Mouse (Mus musculus): ENCODE measurements around the gene Pccb. TPM values are rescaled to one million over a fixed set of nuclear protein-coding genes. Genes with fewer than 3 reads are reported as not detected.
A peak's percentile ranks its signal among the peaks of the same experiment; 100 is the strongest.

Gene Pccb
- polyA plus RNA-seq, 1 experiment from 2014 or later: 21.0 TPM

DNA sequence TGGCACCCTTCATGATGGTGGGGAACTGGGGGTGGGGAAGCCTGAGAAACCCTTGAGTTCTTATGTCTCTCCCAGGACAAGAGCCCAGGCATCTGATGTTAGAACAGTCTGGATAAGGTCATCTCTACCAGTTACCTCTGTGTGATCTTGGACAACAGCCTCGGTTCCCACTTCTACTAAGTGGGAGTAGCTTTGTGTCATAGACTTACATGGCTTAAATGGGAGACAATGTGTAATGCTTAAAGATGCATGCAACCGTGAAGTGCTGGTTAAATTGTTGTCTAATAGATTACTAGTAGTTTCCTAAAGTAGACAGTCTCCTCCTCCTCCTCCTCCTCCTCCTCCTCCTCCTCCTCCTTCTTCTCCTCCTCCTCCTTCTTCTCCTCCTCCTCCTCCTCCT, 2.2 kb upstream of the Pccb start:
- no peak for ATAC-seq (ENCODE audit: low FRiP score, low TSS enrichment)
- no peak overlapping the region for H3K27ac ChIP-seq (ENCODE audit: low read depth, low read length)
- no peaks in the 10 kb centered on the region for H3K36me3 ChIP-seq (ENCODE audit: control insufficient read depth, insufficient read depth, low read length)
- no peak overlapping the region for H3K9ac ChIP-seq (ENCODE audit: low read depth, low read length)
- H3K4me3 ChIP-seq (ENCODE audit: low read length): no peak overlapping the region
- no peak overlapping the region for H3K4me2 ChIP-seq (replicated peaks; ENCODE audit: low read depth, low read length)
- peaks cover 18% of the 10 kb centered on the region; the same call in 1 of the 2 replicates for H3K4me1 ChIP-seq (ENCODE audit: control insufficient read depth, insufficient read depth, low read length)
- H3K9me3 ChIP-seq (ENCODE audit: control insufficient read depth, low read length): no peaks in the 10 kb centered on the region
- WGBS: 44% methylated on average over 2 of the region's 2 CpGs
- H3K27me3 ChIP-seq (ENCODE audit: control insufficient read depth, insufficient read depth, low read length): no peaks in the 10 kb centered on the region

DNA sequence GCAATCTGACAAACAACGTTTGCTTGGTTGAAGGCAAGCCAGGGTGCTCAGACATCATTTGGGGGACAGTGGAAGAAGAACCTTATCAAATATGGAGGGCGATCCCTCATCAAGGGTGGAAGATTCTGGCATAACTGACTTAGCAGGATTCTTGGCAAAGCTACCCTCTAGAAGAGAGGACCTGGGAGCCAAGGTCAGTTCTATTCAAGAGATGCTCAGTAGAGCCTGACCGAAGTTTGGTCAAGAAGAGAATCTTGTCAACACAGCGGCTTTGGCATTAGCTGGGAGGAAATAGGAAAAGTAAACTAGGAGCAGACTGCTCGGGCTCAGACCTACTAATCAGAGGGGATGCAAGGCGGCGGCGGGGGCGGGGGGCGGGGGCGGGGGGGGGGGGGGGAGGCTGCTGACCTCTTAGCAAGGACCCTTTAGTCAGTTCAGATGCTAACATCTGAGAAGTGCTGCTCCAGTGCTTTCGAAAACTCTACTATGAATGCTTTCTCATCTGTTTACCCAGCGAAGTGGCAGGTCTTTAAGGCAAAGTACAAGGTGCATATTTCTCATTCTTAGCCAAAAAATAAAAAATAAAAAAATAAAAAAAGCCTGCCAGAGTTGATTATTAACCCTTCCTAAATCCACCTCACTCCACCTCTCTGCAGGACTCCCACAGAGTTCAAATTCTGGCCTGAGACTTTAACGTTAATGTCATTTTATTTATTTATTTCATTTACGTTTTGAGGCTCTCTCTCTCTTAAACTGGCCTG, 1.3 kb upstream of the Pccb start:
- Histone ChIP-seq H3K4me1 (ENCODE audit: control insufficient read depth, insufficient read depth, low read length) (peaks cover 18% of the 10 kb centered on the region; the same call in 1 of the 2 replicates), H3K36me3 (ENCODE audit: control insufficient read depth, insufficient read depth, low read length) (0 out of 2 replicates have a peak, but pooled peaks cover 4% of the 10 kb centered on the region), H3K27ac (ENCODE audit: low read depth, low read length) (no peak overlapping the region), H3K4me3 (ENCODE audit: low read length) (no peak overlapping the region), H3K9ac (ENCODE audit: low read depth, low read length) (no peak overlapping the region), H3K27me3 (ENCODE audit: control insufficient read depth, insufficient read depth, low read length) (no peaks in the 10 kb centered on the region), H3K9me3 (ENCODE audit: control insufficient read depth, low read length) (no peaks in the 10 kb centered on the region), H3K4me2 (replicated peaks; ENCODE audit: low read depth, low read length) (no peak overlapping the region)
- 75% methylated on average over 12 of the region's 15 CpGs for WGBS
- no peak for ATAC-seq (ENCODE audit: low FRiP score, low TSS enrichment)

DNA sequence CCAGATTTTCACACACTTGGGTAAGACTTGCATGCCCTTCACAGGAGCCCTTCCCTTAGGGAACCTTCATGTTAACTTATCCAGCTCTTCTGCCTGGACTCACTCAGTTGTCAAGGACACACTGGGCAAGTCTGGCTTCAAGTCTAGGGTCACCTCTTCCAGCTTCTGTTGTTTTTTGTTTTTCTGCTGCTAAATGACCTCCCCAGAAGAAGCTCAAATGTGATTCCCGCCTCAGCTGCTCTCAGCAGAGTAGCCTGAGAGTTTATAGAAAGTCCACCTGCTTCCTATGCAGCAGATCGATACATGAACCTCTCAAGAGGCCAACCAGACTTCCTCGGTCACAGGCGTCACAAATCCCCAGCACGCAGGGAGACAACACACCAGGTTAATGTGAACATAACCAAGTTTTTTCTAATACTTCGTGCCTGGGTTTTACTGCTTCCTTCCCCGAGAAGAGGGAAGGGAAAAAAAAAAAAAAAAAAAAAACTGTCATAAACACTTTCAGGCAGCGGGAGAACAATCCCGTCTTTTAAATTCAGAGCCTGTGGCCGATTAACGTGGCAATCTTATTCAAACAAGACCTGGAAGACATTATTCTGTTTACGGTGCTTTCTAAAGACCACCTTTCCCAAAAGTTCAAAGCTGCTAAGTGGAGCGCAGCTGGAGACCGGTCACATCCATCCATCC, 794 bp downstream of the Pccb start:
- Histone ChIP-seq H3K27ac (ENCODE audit: low read depth, low read length) (peak overlapping the region; percentile 91), H3K9me3 (ENCODE audit: control insufficient read depth, low read length) (no peaks in the 10 kb centered on the region), H3K36me3 (ENCODE audit: control insufficient read depth, insufficient read depth, low read length) (peaks cover 5% of the 10 kb centered on the region; the same call in 1 of the 2 replicates), H3K9ac (ENCODE audit: low read depth, low read length) (peak overlapping the region; percentile 70; the same call in 1 of the 2 replicates), H3K4me2 (replicated peaks; ENCODE audit: low read depth, low read length) (peak overlapping the region; percentile 62), H3K4me1 (ENCODE audit: control insufficient read depth, insufficient read depth, low read length) (peaks cover 18% of the 10 kb centered on the region; the same call in 1 of the 2 replicates), H3K27me3 (ENCODE audit: control insufficient read depth, insufficient read depth, low read length) (no peaks in the 10 kb centered on the region), H3K4me3 (ENCODE audit: low read length) (peak overlapping the region; percentile 65)
- ATAC-seq (ENCODE audit: low FRiP score, low TSS enrichment): no peak
- 2% methylated on average over 14 of the region's 14 CpGs for WGBS

DNA sequence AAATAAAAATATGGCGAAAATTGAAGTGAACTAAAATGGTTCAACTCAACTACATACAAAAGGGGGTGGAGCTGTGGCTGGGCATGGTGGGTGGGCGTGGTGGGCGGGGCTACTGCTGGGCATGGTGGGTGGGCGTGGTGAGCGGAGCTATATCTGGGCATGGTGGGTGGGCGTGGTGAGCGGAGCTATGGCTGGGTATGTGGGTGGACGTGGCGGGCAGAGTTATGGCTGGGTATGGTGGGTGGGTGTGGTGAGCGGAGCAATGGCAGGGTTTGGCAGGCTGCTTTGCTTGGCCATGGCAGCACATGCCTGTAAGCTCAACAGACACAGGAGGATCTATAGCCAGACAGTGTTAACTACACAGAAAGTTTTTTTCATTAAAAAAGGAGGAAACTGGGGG, 15.9 kb downstream of the Pccb start:
- H3K9ac ChIP-seq (ENCODE audit: low read depth, low read length): no peak overlapping the region
- H3K4me1 ChIP-seq (ENCODE audit: control insufficient read depth, insufficient read depth, low read length): 0 out of 2 replicates have a peak, but pooled peaks cover 4% of the 10 kb centered on the region
- H3K27me3 ChIP-seq (ENCODE audit: control insufficient read depth, insufficient read depth, low read length): no peaks in the 10 kb centered on the region
- H3K4me2 ChIP-seq (replicated peaks; ENCODE audit: low read depth, low read length): no peak overlapping the region
- H3K4me3 ChIP-seq (ENCODE audit: low read length): no peak overlapping the region
- H3K9me3 ChIP-seq (ENCODE audit: control insufficient read depth, low read length): peaks cover 2% of the 10 kb centered on the region; the same call in 1 of the 2 replicates
- H3K27ac ChIP-seq (ENCODE audit: low read depth, low read length): no peak overlapping the region
- ATAC-seq (ENCODE audit: low FRiP score, low TSS enrichment): no peak
- no peaks in the 10 kb centered on the region; the same call in 1 of the 2 replicates for H3K36me3 ChIP-seq (ENCODE audit: control insufficient read depth, insufficient read depth, low read length)
- WGBS: 96% methylated on average over 10 of the region's 10 CpGs

DNA sequence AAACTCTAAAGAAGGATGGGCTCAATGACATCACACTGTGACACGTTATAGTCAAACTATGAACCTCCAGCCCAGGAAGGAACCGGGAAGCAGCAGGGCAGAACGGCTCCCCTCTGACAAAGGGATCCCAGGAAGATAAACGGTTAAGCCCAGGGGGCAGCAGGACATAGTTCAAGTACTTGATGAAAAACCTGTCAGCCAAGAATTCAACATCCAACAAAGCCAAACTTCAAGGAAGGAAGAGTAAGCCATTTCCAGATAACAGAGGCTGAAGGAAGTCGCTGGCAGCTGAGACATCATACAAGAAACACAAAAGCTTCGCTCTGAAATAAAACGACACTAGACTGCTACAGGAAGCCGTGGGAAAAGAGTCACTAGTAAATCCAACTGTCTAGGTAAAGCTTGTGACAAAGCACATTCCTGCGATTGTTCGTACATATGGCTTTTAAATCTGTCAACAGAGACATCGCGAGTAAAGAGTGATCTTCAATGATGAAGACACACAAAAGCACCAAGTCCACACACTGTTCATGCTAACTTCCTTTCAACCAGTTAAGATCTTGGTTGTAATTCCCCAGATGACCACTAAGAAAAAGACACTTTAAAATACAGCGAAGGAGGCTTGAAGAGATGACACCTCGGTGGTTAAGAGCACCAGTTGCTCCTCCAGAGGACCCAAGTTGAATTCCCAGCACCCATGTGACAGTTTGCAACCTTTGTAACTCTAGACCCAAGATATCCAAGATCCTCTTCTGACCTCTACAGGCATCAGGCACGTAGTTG, 16.8 kb downstream of the Pccb start:
- Histone ChIP-seq H3K9me3 (ENCODE audit: control insufficient read depth, low read length) (peaks cover 2% of the 10 kb centered on the region; the same call in 1 of the 2 replicates), H3K4me2 (replicated peaks; ENCODE audit: low read depth, low read length) (no peak overlapping the region; the same call in 1 of the 2 replicates), H3K27me3 (ENCODE audit: control insufficient read depth, insufficient read depth, low read length) (no peaks in the 10 kb centered on the region), H3K9ac (ENCODE audit: low read depth, low read length) (no peak overlapping the region), H3K4me1 (ENCODE audit: control insufficient read depth, insufficient read depth, low read length) (0 out of 2 replicates have a peak, but pooled peaks cover 4% of the 10 kb centered on the region), H3K27ac (ENCODE audit: low read depth, low read length) (peak overlapping the region; percentile 19; the same call in 1 of the 2 replicates), H3K4me3 (ENCODE audit: low read length) (no peak overlapping the region), H3K36me3 (ENCODE audit: control insufficient read depth, insufficient read depth, low read length) (no peaks in the 10 kb centered on the region; the same call in 1 of the 2 replicates)
- no peak; the same call in 1 of the 2 replicates for ATAC-seq (ENCODE audit: low FRiP score, low TSS enrichment)
- 45% methylated on average over 15 of the region's 15 CpGs for WGBS

DNA sequence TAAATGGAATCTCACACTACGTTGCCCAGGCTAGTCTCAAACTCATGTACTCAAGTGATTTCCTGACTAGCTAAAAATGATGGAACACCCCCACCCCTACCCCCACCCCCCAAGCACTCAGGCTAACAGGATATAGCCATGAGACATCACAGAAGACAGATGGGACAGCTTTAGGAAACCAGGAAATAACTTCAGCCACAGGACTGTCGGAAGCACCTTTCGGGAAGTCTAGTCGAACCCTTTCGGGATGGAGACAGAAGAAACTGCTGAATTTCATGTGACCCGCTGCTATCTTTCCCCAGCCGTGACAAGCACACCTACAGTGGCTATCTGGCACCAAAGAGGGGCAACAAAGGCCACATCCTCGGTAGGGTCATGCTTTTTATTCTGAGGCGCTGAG, 19.4 kb downstream of the Pccb start:
- H3K4me3 ChIP-seq (ENCODE audit: low read length): no peak overlapping the region
- no peak for ATAC-seq (ENCODE audit: low FRiP score, low TSS enrichment)
- 0 out of 2 replicates have a peak, but pooled peaks cover 4% of the 10 kb centered on the region for H3K4me1 ChIP-seq (ENCODE audit: control insufficient read depth, insufficient read depth, low read length)
- WGBS: 91% methylated on average over 9 of the region's 9 CpGs
- peaks cover 2% of the 10 kb centered on the region; the same call in 1 of the 2 replicates for H3K9me3 ChIP-seq (ENCODE audit: control insufficient read depth, low read length)
- no peak overlapping the region for H3K27ac ChIP-seq (ENCODE audit: low read depth, low read length)
- no peak overlapping the region for H3K9ac ChIP-seq (ENCODE audit: low read depth, low read length)
- no peaks in the 10 kb centered on the region for H3K27me3 ChIP-seq (ENCODE audit: control insufficient read depth, insufficient read depth, low read length)
- H3K36me3 ChIP-seq (ENCODE audit: control insufficient read depth, insufficient read depth, low read length): no peaks in the 10 kb centered on the region; the same call in 1 of the 2 replicates
- H3K4me2 ChIP-seq (replicated peaks; ENCODE audit: low read depth, low read length): no peak overlapping the region

DNA sequence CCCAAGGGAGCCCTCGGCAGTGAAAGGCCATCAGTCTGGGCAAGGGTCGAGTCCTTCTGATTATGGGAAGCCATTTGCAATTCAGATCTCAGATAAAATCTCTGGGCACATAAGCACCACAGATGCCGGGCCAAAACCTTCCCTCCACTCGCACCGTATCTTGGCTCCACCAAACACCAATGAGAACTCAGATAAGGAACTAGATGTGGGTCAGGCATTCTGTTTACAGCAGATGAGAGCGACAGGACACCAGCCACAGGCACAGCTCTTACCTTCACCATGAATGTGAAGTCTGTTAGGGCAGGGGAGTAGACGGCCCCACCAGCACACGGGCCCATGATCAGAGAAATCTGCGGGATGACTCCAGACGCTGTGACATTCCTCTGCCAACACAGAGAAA, 22.3 kb downstream of the Pccb start:
- Histone ChIP-seq H3K4me1 (ENCODE audit: control insufficient read depth, insufficient read depth, low read length) (no peaks in the 10 kb centered on the region), H3K36me3 (ENCODE audit: control insufficient read depth, insufficient read depth, low read length) (no peaks in the 10 kb centered on the region; the same call in 1 of the 2 replicates), H3K27ac (ENCODE audit: low read depth, low read length) (no peak overlapping the region), H3K4me3 (ENCODE audit: low read length) (no peak overlapping the region), H3K9me3 (ENCODE audit: control insufficient read depth, low read length) (peaks cover 2% of the 10 kb centered on the region; the same call in 1 of the 2 replicates), H3K9ac (ENCODE audit: low read depth, low read length) (no peak overlapping the region), H3K27me3 (ENCODE audit: control insufficient read depth, insufficient read depth, low read length) (no peaks in the 10 kb centered on the region), H3K4me2 (replicated peaks; ENCODE audit: low read depth, low read length) (no peak overlapping the region)
- 76% methylated on average over 10 of the region's 10 CpGs for WGBS
- no peak for ATAC-seq (ENCODE audit: low FRiP score, low TSS enrichment)

DNA sequence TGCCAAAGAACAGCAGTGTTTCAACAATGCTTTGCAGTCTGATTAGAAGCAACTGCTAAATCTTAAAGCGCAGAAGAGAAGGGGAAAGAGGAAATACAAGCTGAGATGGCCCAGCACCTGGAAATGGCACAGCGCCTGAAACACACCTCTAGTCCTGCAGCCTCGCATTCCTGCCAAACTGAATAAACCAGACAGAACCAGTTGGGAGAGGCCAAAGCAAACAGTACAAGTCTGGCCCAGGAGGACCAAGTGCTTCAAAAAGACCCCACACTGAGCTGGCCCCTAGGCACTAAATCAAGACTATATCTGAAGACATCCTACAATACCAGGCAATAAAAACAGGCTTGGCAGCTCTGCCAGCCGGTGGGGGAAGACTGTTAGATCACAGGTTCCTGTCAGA, 28.8 kb downstream of the Pccb start:
- no peak for ATAC-seq (ENCODE audit: low FRiP score, low TSS enrichment)
- WGBS: 51% methylated on average over 4 of the region's 4 CpGs

More for the DNA sequence above, 28.8 kb downstream of the Pccb start:
- no peaks in the 10 kb centered on the region for H3K27me3 ChIP-seq (ENCODE audit: control insufficient read depth, insufficient read depth, low read length)
- H3K9ac ChIP-seq (ENCODE audit: low read depth, low read length): no peak overlapping the region
- no peak overlapping the region for H3K4me3 ChIP-seq (ENCODE audit: low read length)
- H3K9me3 ChIP-seq (ENCODE audit: control insufficient read depth, low read length): 0 out of 2 replicates have a peak, but pooled peaks cover 3% of the 10 kb centered on the region
- no peak overlapping the region for H3K27ac ChIP-seq (ENCODE audit: low read depth, low read length)
- H3K36me3 ChIP-seq (ENCODE audit: control insufficient read depth, insufficient read depth, low read length): no peaks in the 10 kb centered on the region
- H3K4me2 ChIP-seq (replicated peaks; ENCODE audit: low read depth, low read length): no peak overlapping the region
- H3K4me1 ChIP-seq (ENCODE audit: control insufficient read depth, insufficient read depth, low read length): 0 out of 2 replicates have a peak, but pooled peaks cover 5% of the 10 kb centered on the region

Data from kidney, embryonic 14.5 days (tissue).